In the genomic region with DNA sequence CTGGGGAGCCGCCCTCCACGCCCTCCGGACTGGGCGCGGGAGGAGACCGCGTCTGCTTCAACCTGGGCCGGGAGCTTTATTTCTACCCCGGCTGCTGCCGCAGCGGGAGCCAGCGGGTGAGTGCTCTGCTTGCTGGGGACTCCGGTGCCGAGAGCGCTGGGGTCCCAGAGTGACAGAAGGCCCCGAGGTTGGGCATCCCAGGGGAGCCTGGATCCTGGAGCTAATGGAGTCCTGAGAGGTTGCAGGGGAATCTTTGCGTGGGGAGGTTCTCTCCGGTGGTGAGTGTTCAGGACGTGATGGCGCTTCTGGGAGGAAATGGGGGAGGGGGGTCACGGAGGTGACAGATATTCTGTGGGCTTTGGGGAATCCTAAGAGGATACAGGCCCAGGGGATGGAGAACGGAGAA, we compare ENCODE assay signal across 8 mouse cellular contexts. TPM values are rescaled to one million over a fixed set of nuclear protein-coding genes. Genes with fewer than 3 reads are reported as not detected.
DNase-seq lines count a peak whose midpoint lies in the region; ATAC-seq lines count a peak whose summit lies in the region.

No protein-coding gene starts in this region.

- H3K27me3 ChIP-seq in liver, embryonic 11.5 days (replicated peaks; ENCODE audit: control insufficient read depth, insufficient read depth, low read length) = peaks cover 7% of the 10 kb centered on the region; the same call in 1 of the 2 replicates
- no peaks in the 10 kb centered on the region for H3K27me3 ChIP-seq in stomach, embryonic 14.5 days (ENCODE audit: control insufficient read depth, insufficient read depth, low read length)

- H3K27ac ChIP-seq in liver, embryonic 11.5 days (ENCODE audit: low read depth, low read length) = peak overlapping the region; percentile 78
- H3K27ac ChIP-seq in stomach, embryonic 14.5 days (ENCODE audit: low read length) = peak overlapping the region; percentile 76; the same call in 1 of the 2 replicates

- intact Hi-C loops in heart, postnatal 14 days (cut with DNase I) = no loop called here

- peak; percentile 53 to 62 for DNase-seq in cerebellum, postnatal 10 days
- no peak for DNase-seq in cerebellum, adult 11 months
- DNase-seq in thymus, postnatal 14 days = peak; percentile 33
- no peak for DNase-seq in thymus, postnatal 36 days
- DNase-seq in heart, postnatal 14 days = peak; percentile 38 to 39
- peak; percentile 51 for DNase-seq in liver, embryonic 11.5 days (ENCODE audit: low spot score)
- DNase-seq in frontal cortex, postnatal 14 days (ENCODE audit: low spot score in 2 of 2) = no peak

- H3K4me3 ChIP-seq in liver, embryonic 11.5 days (ENCODE audit: low read depth, low read length) = peak overlapping the region; percentile 96
- H3K4me3 ChIP-seq in stomach, embryonic 14.5 days (ENCODE audit: low read depth, low read length) = peak overlapping the region; percentile 98

- peak overlapping the region; percentile 93 for H3K9ac ChIP-seq in liver, embryonic 11.5 days (ENCODE audit: low read depth, low read length)
- peak overlapping the region; percentile 96 for H3K9ac ChIP-seq in stomach, embryonic 14.5 days (replicated peaks; ENCODE audit: low read depth, low read length)

- peak; percentile 55; the same call in 1 of the 2 replicates for ATAC-seq in liver, embryonic 11.5 days (replicated peaks; ENCODE audit: low FRiP score)
- ATAC-seq in stomach, embryonic 14.5 days (ENCODE audit: insufficient number of reproducible peaks, insufficient read depth, low FRiP score, low read depth) = no peak

- H3K36me3 ChIP-seq in liver, embryonic 11.5 days (ENCODE audit: control insufficient read depth, insufficient read depth, low read length) = peaks cover 29% of the 10 kb centered on the region
- peaks cover 38% of the 10 kb centered on the region for H3K36me3 ChIP-seq in stomach, embryonic 14.5 days (ENCODE audit: control insufficient read depth, insufficient read depth, low read length)

- H3K9me3 ChIP-seq in liver, embryonic 11.5 days (ENCODE audit: control insufficient read depth, low read length) = no peaks in the 10 kb centered on the region
- H3K9me3 ChIP-seq in stomach, embryonic 14.5 days (ENCODE audit: control insufficient read depth, low read depth, low read length) = no peaks in the 10 kb centered on the region

- peaks cover 24% of the 10 kb centered on the region for H3K4me1 ChIP-seq in liver, embryonic 11.5 days (replicated peaks; ENCODE audit: control insufficient read depth, insufficient read depth, low read length)
- peaks cover 18% of the 10 kb centered on the region for H3K4me1 ChIP-seq in stomach, embryonic 14.5 days (ENCODE audit: control insufficient read depth, insufficient read depth, low read length)

- WGBS in liver, embryonic 11.5 days = under 1% methylated on average over 22 of the region's 22 CpGs
- WGBS in stomach, embryonic 14.5 days = under 1% methylated on average over 22 of the region's 22 CpGs

- H3K4me2 ChIP-seq in liver, embryonic 11.5 days = peak overlapping the region; percentile 96
- peak overlapping the region; percentile 88 for H3K4me2 ChIP-seq in stomach, embryonic 14.5 days (replicated peaks; ENCODE audit: low read depth, low read length)

RNA-seq across cellular contexts. Expression of a gene that starts 0.6 kb away (rescaled TPM):
- total RNA-seq in heart, postnatal 14 days (2021) = 10 to 100 TPM; 42.1 to 45.1 TPM
- 10.2 and 12.8 TPM in 2 replicates for polyA plus RNA-seq in liver, embryonic 11.5 days (2014; fragmentation: Nextera tagmentation; extraction: Ambion mirVana)
- polyA plus RNA-seq in stomach, embryonic 14.5 days (2014; fragmentation: Nextera tagmentation; extraction: Ambion mirVana) = 14.3 and 16.8 TPM in 2 replicates

RNA-seq across cellular contexts. Expression of a gene that starts 7.1 kb away (rescaled TPM):
- 100 to 1,000 TPM; 473 to 516 TPM for total RNA-seq in heart, postnatal 14 days (2021)
- polyA plus RNA-seq in liver, embryonic 11.5 days (2014; fragmentation: Nextera tagmentation; extraction: Ambion mirVana) = 12.4 and 13.9 TPM in 2 replicates
- 70.9 and 72.0 TPM in 2 replicates for polyA plus RNA-seq in stomach, embryonic 14.5 days (2014; fragmentation: Nextera tagmentation; extraction: Ambion mirVana)

RNA-seq across cellular contexts. Expression of a gene that starts 17.8 kb away (rescaled TPM):
- total RNA-seq in heart, postnatal 14 days (2021) = 1 to 10 TPM; 9.0 to 9.1 TPM
- 3.7 and 4.3 TPM in 2 replicates for polyA plus RNA-seq in liver, embryonic 11.5 days (2014; fragmentation: Nextera tagmentation; extraction: Ambion mirVana)
- 17.4 and 18.6 TPM in 2 replicates for polyA plus RNA-seq in stomach, embryonic 14.5 days (2014; fragmentation: Nextera tagmentation; extraction: Ambion mirVana)

RNA-seq across cellular contexts. Expression of a gene that starts 22.1 kb away (rescaled TPM):
- not detected for total RNA-seq in heart, postnatal 14 days (2021)
- polyA plus RNA-seq in liver, embryonic 11.5 days (2014; fragmentation: Nextera tagmentation; extraction: Ambion mirVana) = not detected in 2 replicates
- polyA plus RNA-seq in stomach, embryonic 14.5 days (2014; fragmentation: Nextera tagmentation; extraction: Ambion mirVana) = not detected in 2 replicates

RNA-seq across cellular contexts. Expression of a gene that starts 41.6 kb away (rescaled TPM):
- total RNA-seq in heart, postnatal 14 days (2021) = under 1 TPM in 1 of 2 experiments, not detected in 1; 0.12 TPM
- polyA plus RNA-seq in liver, embryonic 11.5 days (2014; fragmentation: Nextera tagmentation; extraction: Ambion mirVana) = 1.2 and 1.9 TPM in 2 replicates
- polyA plus RNA-seq in stomach, embryonic 14.5 days (2014; fragmentation: Nextera tagmentation; extraction: Ambion mirVana) = 4.6 and 5.7 TPM in 2 replicates

Comparison
In these comparisons a context has a peak if more than half of its experiments do, and no peak if none do; other contexts are left out.
1. DNase-seq: peak in cerebellum, postnatal 10 days (2 of 2), thymus, postnatal 14 days (single experiment), heart, postnatal 14 days (2 of 2) and liver, embryonic 11.5 days (single experiment); none in cerebellum, adult 11 months (single experiment), thymus, postnatal 36 days (0 of 2) and frontal cortex, postnatal 14 days (0 of 2).